Mouse (Mus musculus) liver, embryonic 13.5 days (tissue): ENCODE measurements around the gene Rad51b. TPM values are rescaled to one million over a fixed set of nuclear protein-coding genes. Genes with fewer than 3 reads are reported as not detected.

Experiments
- ATAC-seq: fragments of 200-750 bp; cut with Nextera tagmentation; 2 replicates; pipeline ENCODE4 v1.8.0; 2017; ENCODE audit warnings: low read depth, mild to moderate bottlenecking, moderate number of reproducible peaks, moderate library complexity
- DNase-seq: peaks from one replicate; pipeline ENCODE4 v3.0.0; 2022
- H3K27ac ChIP-seq: fragments of 300-500 bp; sonication (generic); 2 replicates; pipeline ENCODE4 v1.5.1; 2015; ENCODE audit warnings: moderate library complexity, mild to moderate bottlenecking, inconsistent platforms
- H3K27me3 ChIP-seq: fragments of 300-500 bp; sonication (generic); 2 replicates; pipeline ENCODE4 v1.6.1; 2015; ENCODE audit warnings: mild to moderate bottlenecking, inconsistent platforms
- H3K36me3 ChIP-seq: fragments of 300-500 bp; sonication (generic); 2 replicates; pipeline ENCODE4 v1.6.1; 2015; ENCODE audit warnings: mild to moderate bottlenecking, inconsistent platforms
- H3K4me1 ChIP-seq: fragments of 300-500 bp; sonication (generic); replicated peaks from 2 replicates; pipeline ENCODE4 v1.6.1; 2015; ENCODE audit warnings: inconsistent platforms
- H3K4me2 ChIP-seq: fragments of 300-500 bp; sonication (generic); 2 replicates; pipeline ENCODE4 v1.6.1; 2015; ENCODE audit warnings: inconsistent platforms, mild to moderate bottlenecking, moderate library complexity
- H3K4me3 ChIP-seq: fragments of 300-500 bp; sonication (generic); replicated peaks from 2 replicates; pipeline ENCODE4 v1.5.1; 2015; ENCODE audit warnings: mild to moderate bottlenecking, inconsistent platforms
- H3K9ac ChIP-seq: fragments of 300-500 bp; sonication (generic); 2 replicates; pipeline ENCODE4 v1.6.1; 2015; ENCODE audit warnings: mild to moderate bottlenecking, inconsistent platforms
- H3K9me3 ChIP-seq: fragments of 300-500 bp; sonication (generic); replicated peaks from 2 replicates; pipeline ENCODE4 v1.6.1; 2016; ENCODE audit warnings: inconsistent platforms
- WGBS: fragments of 180-500 bp; shearing (Covaris S2); methylation state at CpG from one replicate; pipeline ENCODE4 v1.1.7; 2015; ENCODE audit not compliant: insufficient replicate concordance; 5-methylcytosine and 5-hydroxymethylcytosine counted together
- polyA plus RNA-seq: library from polyadenylated mRNA; unstranded; fragments of >200 nt; fragmentation: Nextera tagmentation; extraction: Ambion mirVana; gene quantifications from 2 replicates; pipeline ENCODE4 v1.2.1, GENCODE M21; 2015

Gene Rad51b
- polyA plus RNA-seq, 1 experiment from 2014 or later = 5.5 TPM

DNA sequence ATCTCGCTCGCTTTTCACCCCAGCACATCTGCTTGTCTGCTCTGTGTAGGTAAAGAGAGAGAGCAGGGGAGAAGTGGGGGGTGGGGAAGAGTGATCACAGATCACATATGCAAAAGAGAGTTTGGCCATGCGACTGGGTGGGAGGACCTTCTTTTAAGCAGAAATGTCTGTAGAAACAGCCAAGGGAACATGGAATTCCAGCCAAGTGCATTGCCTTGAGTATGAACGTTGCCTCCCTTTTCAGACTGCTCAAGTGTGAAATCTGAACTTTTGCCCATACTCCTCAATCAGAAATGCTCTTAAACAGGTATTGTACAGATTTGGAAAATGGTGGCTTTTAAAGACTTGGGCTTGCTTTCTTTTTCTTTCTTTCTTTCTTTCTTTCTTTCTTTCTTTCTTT, 476.2 kb downstream of the Rad51b start:
- Histone ChIP-seq H3K9me3 (no peaks in the 10 kb centered on the region; the same call in 1 of the 2 replicates), H3K4me1 (peaks cover 26% of the 10 kb centered on the region), H3K36me3 (no peaks in the 10 kb centered on the region), H3K9ac (no peak overlapping the region), H3K27me3 (no peaks in the 10 kb centered on the region), H3K27ac (no peak overlapping the region), H3K4me2 (no peak overlapping the region), H3K4me3 (no peak overlapping the region)
- WGBS = 76% methylated on average over 4 of the region's 4 CpGs
- ATAC-seq (no peak), DNase-seq (no peak)

DNA sequence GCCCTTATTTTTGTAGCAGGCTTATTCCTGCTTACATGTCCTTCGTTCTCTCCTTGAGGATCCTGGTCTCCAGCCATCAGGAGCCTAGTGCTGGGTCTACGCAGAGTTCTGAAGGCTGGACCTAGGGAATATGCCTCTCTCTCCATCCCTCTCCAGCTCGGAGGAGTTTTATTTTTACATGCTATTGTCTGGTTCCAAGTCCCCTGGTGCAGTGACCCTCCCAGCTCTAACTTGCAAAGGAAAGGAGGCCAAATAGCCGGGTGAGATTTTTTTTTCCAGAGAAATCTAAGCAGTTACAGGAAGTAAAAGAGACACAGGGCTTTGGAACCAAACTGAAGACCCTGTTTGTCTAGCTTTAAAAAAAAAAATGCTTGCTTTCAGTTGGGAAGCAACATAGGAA, 477.5 kb downstream of the Rad51b start:
- ATAC-seq (no peak), DNase-seq (no peak)
- Histone ChIP-seq H3K4me1 (peaks cover 13% of the 10 kb centered on the region), H3K36me3 (no peaks in the 10 kb centered on the region), H3K4me3 (no peak overlapping the region), H3K4me2 (no peak overlapping the region), H3K27me3 (no peaks in the 10 kb centered on the region), H3K27ac (no peak overlapping the region), H3K9me3 (no peaks in the 10 kb centered on the region; the same call in 1 of the 2 replicates), H3K9ac (no peak overlapping the region)
- WGBS = 71% methylated on average over 4 of the region's 4 CpGs

GRCm38 (mm10) chr12:79776828-79777227, 479.7 kb downstream of the Rad51b start:
- 72% methylated on average over 5 of the region's 5 CpGs for WGBS
- DNase-seq = no peak
- H3K9me3 ChIP-seq = peaks cover 1% of the 10 kb centered on the region; the same call in 1 of the 2 replicates
- H3K36me3 ChIP-seq = no peaks in the 10 kb centered on the region
- no peaks in the 10 kb centered on the region for H3K27me3 ChIP-seq
- no peak overlapping the region for H3K4me3 ChIP-seq
- no peak overlapping the region for H3K27ac ChIP-seq
- ATAC-seq = no peak
- no peaks in the 10 kb centered on the region for H3K4me1 ChIP-seq
- H3K9ac ChIP-seq = no peak overlapping the region
- no peak overlapping the region for H3K4me2 ChIP-seq

DNA sequence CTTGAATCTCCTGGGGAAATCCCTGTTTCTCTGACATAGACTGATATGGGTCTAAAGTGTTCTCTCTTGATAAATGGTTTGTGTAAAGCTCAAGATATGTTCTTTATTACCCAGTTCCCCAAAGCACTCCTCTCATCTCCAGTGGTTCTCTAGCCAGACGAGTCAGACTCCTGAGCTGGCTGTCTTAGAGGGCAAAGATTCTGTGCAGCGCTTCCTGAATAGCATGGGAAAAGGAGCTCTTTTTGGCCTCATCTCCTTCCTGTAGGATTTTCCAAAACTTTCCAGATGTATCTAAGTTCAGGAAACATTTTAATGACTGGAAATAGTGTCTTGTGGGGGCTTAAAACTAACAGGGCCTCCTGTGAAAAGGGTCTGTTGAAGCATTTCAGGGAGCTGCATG, 483.7 kb downstream of the Rad51b start:
- H3K4me2 ChIP-seq = no peak overlapping the region
- H3K4me1 ChIP-seq = no peaks in the 10 kb centered on the region
- H3K9ac ChIP-seq = no peak overlapping the region
- no peak overlapping the region for H3K4me3 ChIP-seq
- no peaks in the 10 kb centered on the region for H3K27me3 ChIP-seq
- no peak for ATAC-seq
- H3K36me3 ChIP-seq = no peaks in the 10 kb centered on the region
- no peak for DNase-seq
- no peak overlapping the region for H3K27ac ChIP-seq
- 0 out of 2 replicates have a peak, but pooled peaks cover 6% of the 10 kb centered on the region for H3K9me3 ChIP-seq
- WGBS = 62% methylated on average over 2 of the region's 2 CpGs

GRCm38 (mm10) chr12:79781788-79782187, 484.7 kb downstream of the Rad51b start:
- WGBS = 67% methylated on average over 5 of the region's 5 CpGs
- ATAC-seq (no peak), DNase-seq (no peak)
- no peak overlapping the region for H3K4me3 ChIP-seq
- H3K4me2 ChIP-seq = no peak overlapping the region
- H3K27me3 ChIP-seq = no peaks in the 10 kb centered on the region
- H3K9ac ChIP-seq = no peak overlapping the region
- 0 out of 2 replicates have a peak, but pooled peaks cover 6% of the 10 kb centered on the region for H3K9me3 ChIP-seq
- no peak overlapping the region for H3K27ac ChIP-seq
- H3K4me1 ChIP-seq = no peaks in the 10 kb centered on the region
- H3K36me3 ChIP-seq = no peaks in the 10 kb centered on the region

DNA sequence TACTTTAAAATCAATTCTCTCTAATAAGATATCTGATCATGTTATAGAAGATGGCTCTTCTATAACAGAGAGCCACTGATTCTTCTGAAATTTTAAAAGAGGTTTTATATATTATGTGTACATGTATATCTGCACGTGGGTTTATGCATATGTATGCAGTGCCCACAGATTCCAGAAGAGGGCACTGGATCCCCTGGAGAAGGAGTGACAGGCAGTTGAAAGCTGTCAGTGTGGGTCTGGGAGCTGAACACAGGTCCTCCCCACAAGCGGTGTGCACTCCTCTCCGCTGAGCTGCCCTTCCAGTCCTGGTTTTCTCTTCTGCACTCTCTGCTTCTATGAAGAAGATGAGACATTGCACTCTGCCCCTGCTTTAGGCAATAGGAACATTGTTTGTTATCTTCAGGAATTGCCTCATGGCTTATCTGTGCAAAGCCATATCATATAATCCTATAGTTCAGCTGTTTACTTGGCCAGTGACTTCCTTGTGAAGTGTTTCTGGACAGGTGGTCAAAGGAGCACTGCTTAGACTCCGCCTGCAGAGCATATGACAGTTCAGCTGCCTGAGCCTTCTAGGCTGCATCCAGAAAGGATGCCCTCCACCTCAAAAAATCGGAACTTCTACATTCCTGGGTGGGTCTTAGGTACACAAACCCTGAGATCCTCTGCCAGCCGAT, 485.5 kb downstream of the Rad51b start:
- Histone ChIP-seq H3K36me3 (no peaks in the 10 kb centered on the region), H3K4me1 (no peaks in the 10 kb centered on the region), H3K9ac (no peak overlapping the region), H3K4me3 (no peak overlapping the region), H3K27me3 (no peaks in the 10 kb centered on the region), H3K4me2 (no peak overlapping the region), H3K27ac (no peak overlapping the region), H3K9me3 (0 out of 2 replicates have a peak, but pooled peaks cover 6% of the 10 kb centered on the region)
- ATAC-seq = no peak
- 81% methylated on average over 6 of the region's 6 CpGs for WGBS
- DNase-seq = no peak

GRCm38 (mm10) chr12:79784159-79784558, 487.1 kb downstream of the Rad51b start:
- H3K9ac ChIP-seq = no peak overlapping the region
- no peaks in the 10 kb centered on the region for H3K4me1 ChIP-seq
- H3K9me3 ChIP-seq = 0 out of 2 replicates have a peak, but pooled peaks cover 6% of the 10 kb centered on the region
- WGBS = 73% methylated on average over 7 of the region's 7 CpGs
- DNase-seq (no peak), ATAC-seq (no peak)
- no peaks in the 10 kb centered on the region for H3K36me3 ChIP-seq
- no peak overlapping the region for H3K4me2 ChIP-seq
- H3K4me3 ChIP-seq = no peak overlapping the region
- no peaks in the 10 kb centered on the region for H3K27me3 ChIP-seq
- no peak overlapping the region for H3K27ac ChIP-seq

DNA sequence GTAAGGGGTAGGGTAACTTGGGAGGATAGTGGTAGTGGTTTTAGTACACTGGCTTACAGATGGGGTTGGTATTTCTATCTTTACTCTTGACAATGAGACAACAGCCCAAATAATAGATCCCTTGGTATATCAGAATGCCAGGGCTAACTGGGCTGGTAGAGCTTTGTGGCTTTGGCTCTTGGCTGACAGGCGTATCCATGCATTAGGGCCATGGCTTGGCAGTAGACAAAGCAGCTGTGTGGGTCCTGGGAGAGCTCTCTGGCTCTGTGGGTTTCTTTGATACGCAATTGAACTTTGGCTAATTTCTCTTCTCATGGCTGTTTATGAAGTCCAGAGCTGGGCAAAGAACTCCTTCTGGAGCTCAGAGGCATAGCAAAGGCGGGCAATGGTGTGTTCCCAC, 488.6 kb downstream of the Rad51b start:
- WGBS = 85% methylated on average over 3 of the region's 3 CpGs
- H3K27ac ChIP-seq = no peak overlapping the region
- no peak overlapping the region for H3K4me3 ChIP-seq
- H3K4me2 ChIP-seq = no peak overlapping the region
- ATAC-seq = no peak
- no peak overlapping the region for H3K9ac ChIP-seq
- no peaks in the 10 kb centered on the region for H3K4me1 ChIP-seq
- H3K27me3 ChIP-seq = no peaks in the 10 kb centered on the region
- H3K36me3 ChIP-seq = no peaks in the 10 kb centered on the region
- no peak for DNase-seq
- H3K9me3 ChIP-seq = 0 out of 2 replicates have a peak, but pooled peaks cover 6% of the 10 kb centered on the region

GRCm38 (mm10) chr12:79787538-79787937, 490.5 kb downstream of the Rad51b start:
- 80% methylated on average over 10 of the region's 10 CpGs for WGBS
- no peak for ATAC-seq
- Histone ChIP-seq H3K9me3 (0 out of 2 replicates have a peak, but pooled peaks cover under 1% of the 10 kb centered on the region), H3K27me3 (no peaks in the 10 kb centered on the region), H3K9ac (no peak overlapping the region), H3K36me3 (no peaks in the 10 kb centered on the region), H3K4me3 (no peak overlapping the region), H3K4me1 (no peaks in the 10 kb centered on the region), H3K4me2 (no peak overlapping the region), H3K27ac (no peak overlapping the region)
- no peak for DNase-seq

DNA sequence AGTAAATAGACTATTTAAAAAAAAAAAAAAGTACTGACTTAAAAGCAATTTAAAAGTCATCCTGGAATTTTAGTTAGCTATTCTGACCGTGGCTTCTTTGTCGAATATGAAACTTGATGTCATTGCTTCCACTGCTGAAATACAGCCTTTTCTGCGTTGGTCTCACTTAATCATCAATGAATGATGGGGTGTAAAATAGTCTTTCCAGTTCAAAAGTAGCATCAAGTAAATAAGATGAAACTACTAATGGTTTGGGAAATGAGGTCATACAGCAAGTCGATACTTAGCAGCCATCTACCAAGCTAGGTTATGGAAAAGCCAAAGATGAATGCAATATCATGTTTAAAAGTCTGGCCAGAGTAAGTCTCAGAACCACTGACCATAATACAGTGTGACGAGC, 491.3 kb downstream of the Rad51b start:
- no peaks in the 10 kb centered on the region for H3K36me3 ChIP-seq
- 78% methylated on average over 5 of the region's 5 CpGs for whole genome bisulfite sequencing
- no peak overlapping the region for H3K9ac ChIP-seq
- DNase-seq (no peak), ATAC-seq (no peak)
- H3K4me1 ChIP-seq = no peaks in the 10 kb centered on the region
- H3K4me3 ChIP-seq = no peak overlapping the region
- no peak overlapping the region for H3K4me2 ChIP-seq
- no peaks in the 10 kb centered on the region for H3K9me3 ChIP-seq
- no peak overlapping the region for H3K27ac ChIP-seq
- no peaks in the 10 kb centered on the region for H3K27me3 ChIP-seq

GRCm38 (mm10) chr12:79789481-79789880, 492.4 kb downstream of the Rad51b start:
- no peak overlapping the region for H3K27ac ChIP-seq
- H3K27me3 ChIP-seq = no peaks in the 10 kb centered on the region
- DNase-seq (no peak), ATAC-seq (no peak)
- H3K36me3 ChIP-seq = no peaks in the 10 kb centered on the region
- H3K9me3 ChIP-seq = no peaks in the 10 kb centered on the region
- H3K4me3 ChIP-seq = no peak overlapping the region
- WGBS = 77% methylated on average over 6 of the region's 6 CpGs
- H3K9ac ChIP-seq = no peak overlapping the region
- H3K4me1 ChIP-seq = no peaks in the 10 kb centered on the region
- H3K4me2 ChIP-seq = no peak overlapping the region

DNA sequence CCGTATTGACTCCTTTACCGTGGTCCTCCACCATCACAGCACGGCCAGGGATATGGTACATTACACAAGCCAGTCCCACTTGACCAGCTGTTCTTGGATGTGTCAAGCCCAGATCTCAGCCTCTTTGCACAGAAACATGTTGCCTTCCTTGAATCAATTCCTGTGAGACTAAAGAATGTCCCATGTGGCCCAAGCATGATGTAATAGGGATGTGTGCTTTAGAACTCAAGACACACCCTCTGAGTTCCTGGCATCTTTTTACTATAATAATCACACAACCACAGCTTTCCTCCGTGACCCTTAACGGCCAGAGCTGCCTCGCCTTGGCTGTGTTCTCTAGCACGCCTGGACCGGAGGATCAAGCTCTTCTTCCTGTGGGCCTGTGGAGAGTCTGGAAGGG, 496.3 kb downstream of the Rad51b start:
- DNase-seq (no peak), ATAC-seq (no peak)
- H3K9ac ChIP-seq = no peak overlapping the region
- no peak overlapping the region for H3K4me3 ChIP-seq
- no peak overlapping the region for H3K4me2 ChIP-seq
- H3K4me1 ChIP-seq = peaks cover 12% of the 10 kb centered on the region; the same call in 1 of the 2 replicates
- H3K27ac ChIP-seq = no peak overlapping the region
- no peaks in the 10 kb centered on the region for H3K27me3 ChIP-seq
- no peaks in the 10 kb centered on the region for H3K36me3 ChIP-seq
- 66% methylated on average over 8 of the region's 8 CpGs for WGBS
- no peaks in the 10 kb centered on the region for H3K9me3 ChIP-seq
